Mouse (Mus musculus): Measurements from ENCODE around the gene Hs2st1.

The Hs2st1 gene

GRCm38 (mm10) chr3:144379801-144380200 is 190.2 kb downstream of the Hs2st1 start:
- no peak for DNase-seq
